Mouse (Mus musculus): ENCODE results near the gene Gm20517. TPM values are rescaled to one million over a fixed set of nuclear protein-coding genes. Genes with fewer than 3 reads are reported as not detected.

The Gm20517 gene
- total and polyA plus RNA-seq, 3 experiments = 1.9 to 2.9 TPM; not detected in 1

DNA sequence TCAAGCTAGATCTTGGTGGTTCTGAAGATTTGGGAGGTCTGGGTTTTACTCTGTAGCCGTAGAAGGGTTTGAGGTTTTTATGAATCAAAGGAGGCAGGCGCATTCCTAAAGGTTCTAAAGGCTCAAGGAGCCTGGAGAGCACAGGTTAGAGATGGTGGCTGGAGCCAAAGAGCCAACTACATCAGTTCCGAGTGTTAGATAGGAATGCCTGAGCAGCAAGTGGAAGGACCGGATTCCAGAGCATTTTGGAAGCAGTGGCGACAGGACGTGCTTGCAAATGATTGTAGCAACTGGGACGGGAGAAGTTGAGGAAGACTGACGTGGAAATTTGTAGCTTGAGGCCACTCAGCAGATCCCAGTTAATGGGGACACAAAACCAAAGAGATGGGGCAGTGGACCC is 37.4 kb upstream of the Gm20517 start:
- Histone ChIP-seq H3K4me3 (ENCODE audit: control insufficient read depth in 1 of 2, insufficient read depth in 1 of 2, low read depth in 2 of 2, low read length in 2 of 2) (no peak overlapping the region), H3K79me2 (ENCODE audit: control insufficient read depth, insufficient read depth, low read length, poor library complexity) (no peaks in the 10 kb centered on the region), H3K36me3 (ENCODE audit: control insufficient read depth in 1 of 2, insufficient read depth in 2 of 2, low read length in 2 of 2) (no peaks in the 10 kb centered on the region), H3K4me1 (ENCODE audit: control insufficient read depth in 1 of 2, insufficient read depth in 2 of 2, low read length in 2 of 2) (peaks cover under 1% of the 10 kb centered on the region in 2 experiments), H3K27me3 (ENCODE audit: control insufficient read depth in 1 of 2, insufficient read depth in 2 of 2, low read length in 2 of 2) (no peaks in the 10 kb centered on the region), H3K9me3 (replicated peaks; ENCODE audit: insufficient read depth, low read length) (no peaks in the 10 kb centered on the region), H3K27ac (ENCODE audit: control insufficient read depth, low read depth, low read length) (no peak overlapping the region), H3K9ac (ENCODE audit: control insufficient read depth, low read depth, low read length, poor library complexity, severe bottlenecking) (no peak overlapping the region)
- DNase-seq (ENCODE audit: low read depth, low spot score) = no peak
- no peak for TF ChIP-seq GATA1 (IDR thresholded peaks at IDR 0.05; ENCODE audit: low read depth, low read length)
- no peak for TF ChIP-seq KAT2A (conservative IDR thresholded peaks at IDR 0.05; ENCODE audit: low read depth, low read length)
- TF ChIP-seq ZNF384 (IDR thresholded peaks at IDR 0.05; ENCODE audit: low read depth, low read length) = no peak
- no peak for TF ChIP-seq MYC (IDR thresholded peaks at IDR 0.05; ENCODE audit: low read depth, low read length)
- TF ChIP-seq SIN3A (IDR thresholded peaks at IDR 0.05; ENCODE audit: low read length) = no peak
- TF ChIP-seq ZKSCAN1 (IDR thresholded peaks at IDR 0.05; ENCODE audit: low read depth, low read length) = no peak
- no peak for TF ChIP-seq TCF12 (IDR thresholded peaks at IDR 0.05; ENCODE audit: low read depth, low read length)
- no peak for TF ChIP-seq ZC3H11A (IDR thresholded peaks at IDR 0.05; ENCODE audit: low read depth, low read length)
- no peak for TF ChIP-seq SMC3 (IDR thresholded peaks at IDR 0.05; ENCODE audit: low read depth, low read length)
- no peak for TF ChIP-seq JUND (IDR thresholded peaks at IDR 0.05; ENCODE audit: low read depth, low read length)
- TF ChIP-seq UBTF (IDR thresholded peaks at IDR 0.05; ENCODE audit: borderline replicate concordance, insufficient read depth, low read depth, low read length) = no peak
- no peak for TF ChIP-seq MAFK (IDR thresholded peaks at IDR 0.05; ENCODE audit: borderline replicate concordance, low read depth, low read length)
- no peak for TF ChIP-seq MEF2A (IDR thresholded peaks at IDR 0.05; ENCODE audit: extremely low read depth, insufficient replicate concordance, low read depth, low read length, poor library complexity, severe bottlenecking)
- TF ChIP-seq GABPA (IDR thresholded peaks at IDR 0.05; ENCODE audit: low read depth, low read length) = no peak
- TF ChIP-seq HCFC1 (IDR thresholded peaks at IDR 0.05; ENCODE audit: low read depth, low read length) = no peak
- TF ChIP-seq ETS1 (IDR thresholded peaks at IDR 0.05; ENCODE audit: low read depth, low read length) = no peak
- no peak for TF ChIP-seq EP300 (IDR thresholded peaks at IDR 0.05; ENCODE audit: low read depth in 1 of 2, low read length in 2 of 2)
- TF ChIP-seq BHLHE40 (IDR thresholded peaks at IDR 0.05; ENCODE audit: borderline replicate concordance, low read depth, low read length) = no peak
- TF ChIP-seq CHD1 (IDR thresholded peaks at IDR 0.05; ENCODE audit: low read depth, low read length) = no peak

DNA sequence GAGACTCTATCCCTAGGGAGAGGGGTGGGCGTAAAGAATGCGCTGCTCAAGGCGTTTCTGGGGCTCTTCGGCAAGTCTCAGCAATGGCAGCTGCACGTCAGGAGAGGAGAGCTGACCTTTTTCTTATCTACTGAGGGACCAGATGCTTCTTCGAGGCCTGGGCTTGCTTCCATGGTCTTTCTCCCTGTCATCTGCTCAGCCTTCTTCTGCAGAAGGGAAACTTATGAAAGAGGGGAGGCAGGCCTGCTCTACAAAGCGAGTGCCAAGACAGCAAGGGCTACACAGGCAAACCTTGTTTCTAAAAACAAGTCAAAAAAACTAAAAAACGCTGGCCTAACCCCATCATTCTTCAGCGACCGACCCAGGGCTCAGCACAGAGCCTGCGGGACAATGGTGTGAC is 36.6 kb upstream of the Gm20517 start:
- Histone ChIP-seq H3K9ac (ENCODE audit: control insufficient read depth, low read depth, low read length, poor library complexity, severe bottlenecking) (no peak overlapping the region), H3K79me2 (ENCODE audit: control insufficient read depth, insufficient read depth, low read length, poor library complexity) (no peaks in the 10 kb centered on the region), H3K4me3 (ENCODE audit: control insufficient read depth in 1 of 2, insufficient read depth in 1 of 2, low read depth in 2 of 2, low read length in 2 of 2) (no peak overlapping the region), H3K4me1 (ENCODE audit: control insufficient read depth in 1 of 2, insufficient read depth in 2 of 2, low read length in 2 of 2) (no peaks in the 10 kb centered on the region), H3K36me3 (ENCODE audit: control insufficient read depth in 1 of 2, insufficient read depth in 2 of 2, low read length in 2 of 2) (no peaks in the 10 kb centered on the region), H3K9me3 (replicated peaks; ENCODE audit: insufficient read depth, low read length) (no peaks in the 10 kb centered on the region), H3K27me3 (ENCODE audit: control insufficient read depth in 1 of 2, insufficient read depth in 2 of 2, low read length in 2 of 2) (no peaks in the 10 kb centered on the region), H3K27ac (ENCODE audit: control insufficient read depth, low read depth, low read length) (no peak overlapping the region)
- TF ChIP-seq HCFC1 (IDR thresholded peaks at IDR 0.05; ENCODE audit: low read depth, low read length) = no peak
- no peak for TF ChIP-seq GATA1 (IDR thresholded peaks at IDR 0.05; ENCODE audit: low read depth, low read length)
- TF ChIP-seq NELFE (IDR thresholded peaks at IDR 0.05; ENCODE audit: low read depth, low read length) = no peak
- TF ChIP-seq KAT2A (conservative IDR thresholded peaks at IDR 0.05; ENCODE audit: low read depth, low read length) = no peak
- TF ChIP-seq USF2 (IDR thresholded peaks at IDR 0.05; ENCODE audit: borderline replicate concordance in 1 of 2, insufficient read depth in 1 of 2, low read depth in 1 of 2, low read length in 2 of 2) = no peak
- TF ChIP-seq CHD2 (IDR thresholded peaks at IDR 0.05; ENCODE audit: low read length) = no peak
- TF ChIP-seq MYC (IDR thresholded peaks at IDR 0.05; ENCODE audit: low read depth, low read length) = no peak
- no peak for TF ChIP-seq TAL1 (IDR thresholded peaks at IDR 0.05; ENCODE audit: low read length)
- no peak for TF ChIP-seq UBTF (IDR thresholded peaks at IDR 0.05; ENCODE audit: borderline replicate concordance, insufficient read depth, low read depth, low read length)
- no peak for TF ChIP-seq NRF1 (IDR thresholded peaks at IDR 0.05; ENCODE audit: insufficient read depth, low read depth, low read length, poor library complexity, severe bottlenecking)
- TF ChIP-seq CHD1 (IDR thresholded peaks at IDR 0.05; ENCODE audit: low read depth, low read length) = no peak
- no peak for TF ChIP-seq USF1 (IDR thresholded peaks at IDR 0.05; ENCODE audit: low read depth, low read length)
- no peak for TF ChIP-seq TCF12 (IDR thresholded peaks at IDR 0.05; ENCODE audit: low read depth, low read length)
- no peak for TF ChIP-seq MAFK (IDR thresholded peaks at IDR 0.05; ENCODE audit: borderline replicate concordance, low read depth, low read length)
- TF ChIP-seq MYB (IDR thresholded peaks at IDR 0.05; ENCODE audit: low read depth, low read length) = no peak
- no peak for DNase-seq (ENCODE audit: low read depth, low spot score)
